Mouse (Mus musculus): ENCODE data around the gene Patj. TPM values are rescaled to one million over a fixed set of nuclear protein-coding genes. Genes with fewer than 3 reads are reported as not detected.

Gene Patj
- total RNA-seq, 1 experiment, result 17.7 TPM

DNA sequence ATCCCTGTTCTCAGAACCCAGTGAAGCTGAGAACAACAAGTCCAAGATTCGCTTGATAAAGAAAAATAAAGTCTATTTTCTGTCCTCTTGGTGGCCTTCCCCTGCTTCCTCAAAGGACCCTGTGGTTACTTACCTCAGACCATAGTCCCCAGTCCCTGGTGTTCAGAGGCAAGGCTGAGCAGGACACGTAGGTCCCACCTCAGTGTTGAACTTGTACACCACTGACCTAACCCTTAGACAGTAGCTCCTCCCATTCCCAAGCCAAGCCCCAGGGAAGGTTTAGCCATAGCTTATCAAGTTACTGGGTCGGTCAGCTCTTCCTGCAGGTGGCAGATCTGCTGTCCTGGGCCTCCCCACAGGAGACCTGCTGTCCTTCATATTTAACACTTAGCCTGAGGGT is 303.3 kb downstream of the Patj start:
- Histone ChIP-seq H3K36me3 (ENCODE audit: control insufficient read depth, insufficient read depth, low read length, poor library complexity, severe bottlenecking) (no peaks in the 10 kb centered on the region), H3K9me3 (ENCODE audit: control insufficient read depth, insufficient read depth, low read depth, low read length) (no peaks in the 10 kb centered on the region), H3K4me3 (ENCODE audit: insufficient read depth in 1 of 2, low read depth in 1 of 2, low read length in 2 of 2, poor library complexity in 1 of 2, severe bottlenecking in 1 of 2) (no peak overlapping the region), H3K9ac (ENCODE audit: insufficient read depth, low read depth, low read length, poor library complexity, severe bottlenecking) (no peak overlapping the region), H3K4me1 (ENCODE audit: control insufficient read depth in 2 of 2, insufficient read depth in 2 of 2, low read length in 2 of 2, poor library complexity in 1 of 2) (no peaks in the 10 kb centered on the region), H3K27ac (ENCODE audit: insufficient read depth, low read depth, low read length, poor library complexity, severe bottlenecking) (no peak overlapping the region)
- in situ Hi-C loops (cut with MboI; ENCODE audit: low sequenced_read_pairs in 2 of 2, unreplicated experiment in 2 of 2), result no loop called here
- TF ChIP-seq ZC3H11A (IDR thresholded peaks at IDR 0.05; ENCODE audit: borderline replicate concordance, low read depth, low read length), result no peak
- no peak for TF ChIP-seq HCFC1 (IDR thresholded peaks at IDR 0.05; ENCODE audit: borderline replicate concordance, insufficient read depth, low read length)
- DNase-seq (ENCODE audit: low read depth, low spot score), result no peak

DNA sequence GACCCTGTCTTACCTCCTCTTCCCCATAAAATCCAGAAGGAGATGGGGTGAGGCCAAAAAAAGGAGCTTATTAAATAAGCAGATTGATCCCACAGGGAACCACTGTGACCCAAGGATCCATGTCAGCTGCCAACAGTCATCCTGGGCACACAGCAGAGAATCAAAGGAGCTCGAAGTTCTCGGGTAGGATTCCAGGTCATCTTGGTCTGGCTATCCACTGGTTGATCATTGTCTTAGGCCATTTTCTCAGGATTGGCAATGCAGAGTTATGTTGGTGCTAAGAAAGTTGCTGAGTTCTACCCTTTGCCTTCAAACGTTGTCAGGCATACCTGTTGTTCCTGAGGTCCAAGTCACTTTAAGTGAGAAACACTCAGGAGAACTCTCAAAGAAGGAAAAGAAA is 304.6 kb downstream of the Patj start:
- Histone ChIP-seq H3K4me3 (ENCODE audit: insufficient read depth in 1 of 2, low read depth in 1 of 2, low read length in 2 of 2, poor library complexity in 1 of 2, severe bottlenecking in 1 of 2) (no peak overlapping the region), H3K27ac (ENCODE audit: insufficient read depth, low read depth, low read length, poor library complexity, severe bottlenecking) (no peak overlapping the region), H3K9me3 (ENCODE audit: control insufficient read depth, insufficient read depth, low read depth, low read length) (no peaks in the 10 kb centered on the region), H3K9ac (ENCODE audit: insufficient read depth, low read depth, low read length, poor library complexity, severe bottlenecking) (no peak overlapping the region), H3K4me1 (ENCODE audit: control insufficient read depth in 2 of 2, insufficient read depth in 2 of 2, low read length in 2 of 2, poor library complexity in 1 of 2) (no peaks in the 10 kb centered on the region), H3K36me3 (ENCODE audit: control insufficient read depth, insufficient read depth, low read length, poor library complexity, severe bottlenecking) (no peaks in the 10 kb centered on the region)
- in situ Hi-C loops (cut with MboI; ENCODE audit: low sequenced_read_pairs in 2 of 2, unreplicated experiment in 2 of 2), result loop anchor here in 1 of 2 experiments (10.0 to 25.0 kb wide), 2 partner anchors 195 to 487 kb away; partner anchors contain the start of gene Atg4c
- no peak for DNase-seq (ENCODE audit: low read depth, low spot score)
- TF ChIP-seq ZNF384 (IDR thresholded peaks at IDR 0.05; ENCODE audit: low read depth, low read length), result no peak
- TF ChIP-seq ZC3H11A (IDR thresholded peaks at IDR 0.05; ENCODE audit: borderline replicate concordance, low read depth, low read length), result no peak
- TF ChIP-seq MAFK (IDR thresholded peaks at IDR 0.05; ENCODE audit: insufficient read depth, low read depth, low read length), result no peak
- no peak for TF ChIP-seq HCFC1 (IDR thresholded peaks at IDR 0.05; ENCODE audit: borderline replicate concordance, insufficient read depth, low read length)
- TF ChIP-seq CHD2 (IDR thresholded peaks at IDR 0.05; ENCODE audit: low read depth, low read length), result no peak

DNA sequence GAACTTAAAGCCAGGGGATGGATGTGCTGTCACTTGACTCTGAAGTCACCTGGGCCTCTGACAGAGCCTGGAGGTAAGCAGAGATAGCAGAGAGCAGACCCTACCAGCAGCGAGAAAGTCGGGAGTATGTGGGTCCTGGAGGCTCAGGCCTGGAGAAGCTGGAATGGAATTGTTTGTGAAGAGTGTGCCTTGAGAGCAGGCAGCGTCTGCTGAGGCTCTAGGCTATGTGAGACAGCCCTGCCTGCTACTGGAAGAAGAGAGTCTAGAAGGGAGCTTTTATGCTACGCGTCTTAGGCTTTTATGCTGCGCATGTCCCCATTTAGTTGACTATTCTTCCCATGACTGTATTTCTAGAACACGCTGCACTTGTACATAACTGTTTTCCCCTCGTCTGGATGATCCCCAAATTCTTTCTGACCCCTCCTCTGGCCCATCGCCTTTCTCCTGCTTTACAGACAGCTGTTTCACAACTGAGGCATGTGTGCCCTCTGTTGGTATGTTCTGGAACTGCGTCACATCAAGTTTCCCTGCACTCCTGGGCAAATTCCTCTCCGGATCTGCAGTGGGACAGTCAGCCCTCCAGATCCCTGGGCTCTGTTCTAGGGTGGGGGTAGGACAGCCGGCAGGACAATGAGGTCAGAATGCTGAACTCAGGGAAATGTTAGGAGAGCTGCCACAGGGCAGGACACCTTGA is 306.8 kb downstream of the Patj start:
- in situ Hi-C loops (cut with MboI; ENCODE audit: low sequenced_read_pairs in 2 of 2, unreplicated experiment in 2 of 2), result loop anchor here in 1 of 2 experiments (10.0 to 25.0 kb wide), 2 partner anchors 198 to 485 kb away; partner anchors contain the start of gene Atg4c
- H3K9ac ChIP-seq (ENCODE audit: insufficient read depth, low read depth, low read length, poor library complexity, severe bottlenecking), result no peak overlapping the region
- H3K4me3 ChIP-seq (ENCODE audit: insufficient read depth in 1 of 2, low read depth in 1 of 2, low read length in 2 of 2, poor library complexity in 1 of 2, severe bottlenecking in 1 of 2), result no peak overlapping the region
- no peak overlapping the region for H3K27ac ChIP-seq (ENCODE audit: insufficient read depth, low read depth, low read length, poor library complexity, severe bottlenecking)
- no peaks in the 10 kb centered on the region for H3K4me1 ChIP-seq (ENCODE audit: control insufficient read depth in 2 of 2, insufficient read depth in 2 of 2, low read length in 2 of 2, poor library complexity in 1 of 2)
- H3K36me3 ChIP-seq (ENCODE audit: control insufficient read depth, insufficient read depth, low read length, poor library complexity, severe bottlenecking), result no peaks in the 10 kb centered on the region
- H3K9me3 ChIP-seq (ENCODE audit: control insufficient read depth, insufficient read depth, low read depth, low read length), result no peaks in the 10 kb centered on the region
- TF ChIP-seq CHD2 (IDR thresholded peaks at IDR 0.05; ENCODE audit: low read depth, low read length) (no peak), ZC3H11A (IDR thresholded peaks at IDR 0.05; ENCODE audit: borderline replicate concordance, low read depth, low read length) (peak; percentile 91)
- peak; percentile 81 for DNase-seq (ENCODE audit: low read depth, low spot score)

DNA sequence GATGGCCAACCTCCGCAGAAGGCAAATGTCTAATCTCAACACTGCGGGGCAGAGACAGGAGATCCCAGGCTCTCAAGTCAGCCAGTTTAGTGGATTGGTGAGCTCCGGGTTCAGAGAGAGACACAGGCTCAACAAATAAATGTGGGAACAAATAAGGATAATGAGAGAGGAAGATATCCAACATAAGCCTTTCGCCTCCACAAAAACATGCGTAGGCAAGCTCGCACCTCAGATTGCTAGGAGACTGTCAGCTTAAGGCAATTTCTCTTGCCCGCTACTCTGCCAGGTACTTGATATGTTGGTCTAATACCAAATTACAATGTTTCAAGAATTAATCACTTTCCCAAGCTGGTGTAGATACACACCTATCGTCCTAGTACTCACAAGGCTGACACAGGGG is 315.3 kb downstream of the Patj start:
- DNase-seq (ENCODE audit: low read depth, low spot score), result no peak
- H3K9me3 ChIP-seq (ENCODE audit: control insufficient read depth, insufficient read depth, low read depth, low read length), result no peaks in the 10 kb centered on the region
- H3K9ac ChIP-seq (ENCODE audit: insufficient read depth, low read depth, low read length, poor library complexity, severe bottlenecking), result no peak overlapping the region
- no peaks in the 10 kb centered on the region for H3K36me3 ChIP-seq (ENCODE audit: control insufficient read depth, insufficient read depth, low read length, poor library complexity, severe bottlenecking)
- no peak overlapping the region for H3K4me3 ChIP-seq (ENCODE audit: insufficient read depth in 1 of 2, low read depth in 1 of 2, low read length in 2 of 2, poor library complexity in 1 of 2, severe bottlenecking in 1 of 2)
- in situ Hi-C loops (cut with MboI; ENCODE audit: low sequenced_read_pairs in 2 of 2, unreplicated experiment in 2 of 2), result loop anchor here in 1 of 2 experiments (25.0 kb wide), 1 partner anchor 476 kb away; the partner anchor contains the start of gene Atg4c
- no peaks in the 10 kb centered on the region for H3K4me1 ChIP-seq (ENCODE audit: control insufficient read depth in 2 of 2, insufficient read depth in 2 of 2, low read length in 2 of 2, poor library complexity in 1 of 2)
- TF ChIP-seq MAFK (IDR thresholded peaks at IDR 0.05; ENCODE audit: insufficient read depth, low read depth, low read length) (no peak), HCFC1 (IDR thresholded peaks at IDR 0.05; ENCODE audit: borderline replicate concordance, insufficient read depth, low read length) (no peak), ZNF384 (IDR thresholded peaks at IDR 0.05; ENCODE audit: low read depth, low read length) (no peak), CHD2 (IDR thresholded peaks at IDR 0.05; ENCODE audit: low read depth, low read length) (no peak), ZC3H11A (IDR thresholded peaks at IDR 0.05; ENCODE audit: borderline replicate concordance, low read depth, low read length) (no peak)
- no peak overlapping the region for H3K27ac ChIP-seq (ENCODE audit: insufficient read depth, low read depth, low read length, poor library complexity, severe bottlenecking)
